ENCODE assay signal across 22 mouse cellular contexts in genomic region chr4:123949649-123950048, GRCm38 (mm10). TPM values are rescaled to one million over a fixed set of nuclear protein-coding genes. Genes with fewer than 3 reads are reported as not detected.
A peak's percentile ranks its signal among the peaks of the same experiment; 100 is the strongest.
DNase-seq lines count a peak whose midpoint lies in the region; ATAC-seq lines count a peak whose summit lies in the region.
"Had no signal": no experiment of that assay in that cellular context is flagged by ENCODE, and none has a peak within 500 bp of the region (broad histone marks: within the 10 kb centered on the region; RNA-seq: fewer than 3 reads in every experiment).

No protein-coding gene starts in this region.

- 78% methylated on average over 10 of the region's 10 CpGs for WGBS in limb, embryonic 12.5 days
- 84% methylated on average over 10 of the region's 10 CpGs for WGBS in limb, embryonic 10.5 days
- 75% methylated on average over 10 of the region's 10 CpGs for WGBS in hindbrain, embryonic 13.5 days

- no peak overlapping the region for H3K4me3 ChIP-seq in limb, embryonic 12.5 days (replicated peaks)
- no peak overlapping the region for H3K4me3 ChIP-seq in limb, embryonic 10.5 days
- H3K4me3 ChIP-seq in hindbrain, embryonic 13.5 days = no peak overlapping the region
- H3K4me3 ChIP-seq: embryonic facial prominence, embryonic 10.5 days; midbrain, embryonic 10.5 days had no signal

- no peak overlapping the region for H3K4me2 ChIP-seq in limb, embryonic 12.5 days
- no peak overlapping the region for H3K4me2 ChIP-seq in hindbrain, embryonic 13.5 days
- H3K4me2 ChIP-seq: liver, embryonic 11.5 days had no signal

- peaks cover 10% of the 10 kb centered on the region; the same call in 1 of the 2 replicates for H3K27me3 ChIP-seq in limb, embryonic 12.5 days
- H3K27me3 ChIP-seq in limb, embryonic 10.5 days (ENCODE audit: low read depth, poor library complexity, severe bottlenecking) = peaks cover 22% of the 10 kb centered on the region; the same call in 1 of the 2 replicates
- peaks cover 27% of the 10 kb centered on the region for H3K27me3 ChIP-seq in hindbrain, embryonic 13.5 days

- H3K36me3 ChIP-seq in limb, embryonic 12.5 days = no peaks in the 10 kb centered on the region
- H3K36me3 ChIP-seq in limb, embryonic 10.5 days = no peaks in the 10 kb centered on the region
- H3K36me3 ChIP-seq in hindbrain, embryonic 13.5 days = no peaks in the 10 kb centered on the region
- H3K36me3 ChIP-seq: embryonic facial prominence, embryonic 10.5 days; midbrain, embryonic 10.5 days had no signal

- H3K27ac ChIP-seq in limb, embryonic 12.5 days = no peak overlapping the region
- H3K27ac ChIP-seq in limb, embryonic 10.5 days = no peak overlapping the region
- H3K27ac ChIP-seq in hindbrain, embryonic 13.5 days = no peak overlapping the region
- H3K27ac ChIP-seq: embryonic facial prominence, embryonic 10.5 days; hindbrain, postnatal 0 days; macrophage; midbrain, embryonic 10.5 days had no signal

- no peak overlapping the region for H3K9ac ChIP-seq in limb, embryonic 12.5 days (replicated peaks)
- H3K9ac ChIP-seq in hindbrain, embryonic 13.5 days = no peak overlapping the region

- H3K4me1 ChIP-seq in limb, embryonic 12.5 days (replicated peaks) = no peaks in the 10 kb centered on the region
- no peaks in the 10 kb centered on the region for H3K4me1 ChIP-seq in limb, embryonic 10.5 days
- no peaks in the 10 kb centered on the region; the same call in 1 of the 2 replicates for H3K4me1 ChIP-seq in hindbrain, embryonic 13.5 days (replicated peaks)

- no peaks in the 10 kb centered on the region for H3K9me3 ChIP-seq in limb, embryonic 12.5 days
- H3K9me3 ChIP-seq in limb, embryonic 10.5 days (replicated peaks) = no peaks in the 10 kb centered on the region
- no peaks in the 10 kb centered on the region for H3K9me3 ChIP-seq in hindbrain, embryonic 13.5 days
- H3K9me3 ChIP-seq: embryonic facial prominence, embryonic 10.5 days; midbrain, embryonic 10.5 days had no signal

- DNase-seq in limb, embryonic 10.5 days (ENCODE audit: low spot score) = no peak
- DNase-seq in urinary bladder, postnatal 14 days (ENCODE audit: low spot score) = peak; percentile 70
- DNase-seq in urinary bladder, postnatal 10 days (ENCODE audit: low spot score) = no peak
- peak; percentile 7 for DNase-seq in lung, postnatal 25 days (ENCODE audit: low spot score)
- DNase-seq in urinary bladder, postnatal 36 days (ENCODE audit: low spot score in 2 of 2) = peak; percentile 30 to 56
- no peak for DNase-seq in thymus, postnatal 4 days
- DNase-seq: adrenal gland, adult 2 months; cerebellum, adult 9-10 months; kidney, postnatal 10 days; left cerebral cortex, postnatal 4 days; spleen, adult 18-20 months; thymus, postnatal 14 days had no signal

- 0 out of 2 replicates have a peak, but pooled peaks have one; percentile 31 for ATAC-seq in limb, embryonic 12.5 days (ENCODE audit: insufficient number of reproducible peaks, insufficient read depth, low FRiP score, low TSS enrichment, low read depth)
- no peak for ATAC-seq in hindbrain, embryonic 13.5 days (ENCODE audit: low FRiP score)
- ATAC-seq: hindbrain, postnatal 0 days had no signal

RNA-seq across cellular contexts. Expression of gene 4930535I16Rik, which starts 31.8 kb away (rescaled TPM):
- polyA plus RNA-seq in limb, embryonic 12.5 days (2016; fragmentation: Nextera tagmentation; extraction: Ambion mirVana) = not detected in 2 replicates
- not detected in 2 replicates for polyA plus RNA-seq in limb, embryonic 10.5 days (2016; fragmentation: Nextera tagmentation; extraction: Ambion mirVana)
- polyA plus RNA-seq in hindbrain, embryonic 13.5 days (2015; fragmentation: Nextera tagmentation; extraction: Ambion mirVana) = not detected in 2 replicates
- polyA plus RNA-seq: embryonic facial prominence, embryonic 10.5 days; forebrain, embryonic 11.5 days; heart, embryonic 16.5 days; hindbrain, postnatal 0 days; liver, embryonic 11.5 days; macrophage; midbrain, embryonic 10.5 days; neural tube, embryonic 14.5 days had no signal

RNA-seq across cellular contexts. Expression of gene Rragc, which starts 32.4 kb away (rescaled TPM):
- polyA plus RNA-seq in limb, embryonic 12.5 days (2016; fragmentation: Nextera tagmentation; extraction: Ambion mirVana) = 55.1 and 58.6 TPM in 2 replicates
- 33.2 and 38.9 TPM in 2 replicates for polyA plus RNA-seq in limb, embryonic 10.5 days (2016; fragmentation: Nextera tagmentation; extraction: Ambion mirVana)
- polyA plus RNA-seq in hindbrain, embryonic 13.5 days (2015; fragmentation: Nextera tagmentation; extraction: Ambion mirVana) = 46.3 and 47.0 TPM in 2 replicates

RNA-seq across cellular contexts. Expression of gene Mycbp, which starts 45.0 kb away (rescaled TPM):
- 64.0 and 65.2 TPM in 2 replicates for polyA plus RNA-seq in limb, embryonic 12.5 days (2016; fragmentation: Nextera tagmentation; extraction: Ambion mirVana)
- polyA plus RNA-seq in limb, embryonic 10.5 days (2016; fragmentation: Nextera tagmentation; extraction: Ambion mirVana) = 66.8 and 76.1 TPM in 2 replicates
- 31.5 and 46.3 TPM in 2 replicates for polyA plus RNA-seq in hindbrain, embryonic 13.5 days (2015; fragmentation: Nextera tagmentation; extraction: Ambion mirVana)

Comparison
In these comparisons a context has a peak if more than half of its experiments do, and no peak if none do; other contexts are left out.
1. DNase-seq: peak in urinary bladder, postnatal 14 days (single experiment), lung, postnatal 25 days (single experiment) and urinary bladder, postnatal 36 days (2 of 2); none in limb, embryonic 10.5 days (single experiment), urinary bladder, postnatal 10 days (single experiment) and thymus, postnatal 4 days (single experiment).